Mouse (Mus musculus) lung, adult 18-20 months (tissue): ENCODE results near the gene Ror1.

ENCODE experiments used
- DNase-seq, 2 experiments: peaks; one replicate each; pipeline ENCODE4 v3.0.0; 2022; ENCODE audit warnings: mixed read lengths in 2 of 2

Ror1 gene

GRCm38 (mm10) chr4:100398079-100398478 lies 302.5 kb downstream of the Ror1 start:
- DNase-seq: no peak

DNA sequence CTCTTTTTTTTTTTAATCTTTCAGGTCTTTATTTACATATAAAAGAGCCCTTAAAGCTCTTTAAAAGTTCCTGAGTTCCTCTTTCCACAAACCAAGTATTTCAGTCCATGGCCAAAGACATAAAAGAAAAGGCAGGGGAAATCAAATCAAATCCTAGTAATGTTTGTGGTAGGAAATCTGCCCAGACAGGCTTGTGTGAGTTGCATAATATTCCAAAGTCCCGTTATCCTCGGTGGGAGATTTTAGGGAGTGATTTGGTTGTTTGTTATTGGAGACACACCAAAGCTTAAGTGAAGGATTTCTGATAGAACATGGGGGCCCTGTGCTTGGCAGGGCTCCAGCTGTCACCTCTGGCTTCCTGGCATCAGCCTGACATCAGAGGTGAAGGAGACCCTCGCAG lies 305.5 kb downstream of the Ror1 start:
- DNase-seq: no peak

DNA sequence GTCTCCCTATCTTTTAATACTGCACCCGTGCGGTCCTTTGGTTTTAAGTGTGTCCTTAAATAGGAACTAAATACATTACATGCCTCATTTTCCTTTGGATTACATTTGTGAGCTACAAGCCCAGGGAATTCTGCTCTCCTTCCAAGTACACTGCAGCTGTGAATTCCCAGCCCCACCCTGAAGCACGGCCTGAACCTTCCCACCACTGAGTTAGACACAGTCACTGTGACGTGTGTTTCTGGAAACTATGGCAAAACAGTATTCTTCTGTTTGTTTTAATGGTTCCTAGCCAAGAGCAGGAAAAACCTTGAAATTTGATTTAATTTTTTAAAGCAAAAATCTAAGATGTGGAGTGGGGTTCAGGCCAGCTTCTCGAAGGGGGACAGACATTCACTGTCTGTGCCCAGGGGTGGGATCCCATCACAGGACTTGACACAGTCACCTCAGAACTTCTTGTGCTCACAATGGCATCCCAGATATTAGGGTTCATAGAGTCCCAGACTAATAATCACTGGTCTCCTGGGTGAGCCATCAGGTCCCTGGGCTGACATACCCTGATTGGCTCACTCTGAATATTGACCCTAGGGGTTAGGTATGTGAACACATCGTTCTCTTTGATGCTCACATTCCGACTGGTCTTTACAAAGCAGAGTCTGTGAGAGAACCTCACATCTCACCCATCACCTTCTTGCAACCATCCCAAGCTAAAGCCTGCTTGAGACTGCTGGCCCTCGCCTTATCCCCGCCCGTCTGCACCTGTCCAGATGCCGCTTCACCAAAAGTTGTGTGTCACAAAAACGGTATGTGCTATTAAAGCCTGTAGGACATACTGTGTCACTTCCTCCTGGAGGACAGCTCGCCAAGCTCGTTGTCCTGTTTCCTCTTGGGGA lies 306.2 kb downstream of the Ror1 start:
- DNase-seq: peak in 1 of 2 experiments; percentile 35

DNA sequence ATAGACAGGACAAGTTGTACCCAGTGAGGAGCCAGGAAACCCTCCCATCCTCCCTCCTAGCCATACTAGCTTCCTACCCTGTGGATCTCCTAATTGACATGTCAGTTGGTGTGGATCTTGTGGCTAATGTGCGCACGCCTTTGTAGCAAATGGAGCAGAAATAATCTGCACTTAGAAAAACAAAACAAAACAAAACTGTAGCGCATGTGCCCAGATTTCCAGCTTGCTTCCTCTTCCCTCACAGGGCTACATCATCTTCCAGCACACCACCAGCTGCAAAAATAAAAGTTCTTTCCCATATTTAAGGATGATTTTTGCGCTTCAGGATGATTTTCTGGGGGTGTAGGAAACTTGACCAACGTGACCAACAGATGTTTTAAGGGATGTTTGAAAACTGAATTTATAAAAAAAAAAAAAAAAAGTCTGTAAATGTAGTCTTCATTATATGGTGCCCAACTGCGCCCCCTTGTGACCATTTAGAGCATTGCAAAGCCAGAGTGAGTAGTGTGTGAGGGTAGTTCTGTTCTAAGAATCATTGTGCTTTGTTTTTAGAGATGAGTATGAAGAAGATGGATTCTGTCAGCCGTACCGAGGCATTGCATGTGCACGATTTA lies 311.8 kb downstream of the Ror1 start:
- peak; percentile 65 to 67 for DNase-seq

GRCm38 (mm10) chr4:100409521-100409920 lies 313.9 kb downstream of the Ror1 start:
- no peak for DNase-seq

DNA sequence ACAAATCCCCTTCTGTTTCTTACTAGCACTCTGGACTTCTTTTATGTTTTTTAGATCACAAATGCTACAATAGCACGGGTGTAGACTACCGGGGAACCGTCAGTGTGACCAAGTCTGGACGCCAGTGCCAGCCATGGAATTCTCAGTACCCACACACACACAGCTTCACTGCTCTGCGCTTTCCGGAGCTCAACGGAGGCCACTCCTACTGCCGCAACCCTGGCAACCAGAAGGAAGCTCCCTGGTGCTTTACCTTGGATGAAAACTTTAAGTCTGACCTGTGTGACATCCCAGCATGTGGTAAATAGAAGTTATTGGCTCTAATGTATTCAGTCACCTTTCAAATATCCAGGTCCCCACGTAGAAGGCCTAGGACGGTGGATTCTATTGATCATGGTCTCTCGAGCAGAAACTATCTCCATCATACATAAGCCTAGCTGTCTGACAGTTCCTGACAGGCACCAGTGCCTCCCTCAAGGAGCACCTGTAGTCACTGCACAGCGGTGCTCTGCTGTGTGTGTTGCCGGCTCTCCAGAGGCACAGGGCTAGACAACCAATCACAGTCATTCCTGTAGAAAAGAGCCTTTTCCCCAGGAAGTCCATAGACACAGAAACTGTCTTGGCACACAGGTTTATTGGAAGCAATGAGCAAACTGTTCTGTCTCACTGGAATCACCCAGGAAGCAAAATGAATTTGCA lies 316.4 kb downstream of the Ror1 start:
- no peak for DNase-seq

- no peak for DNase-seq
Observed at GRCm38 (mm10) chr4:100422756-100423155, 327.2 kb downstream of the Ror1 start.

- DNase-seq: no peak
Observed at GRCm38 (mm10) chr4:100426101-100426500, 330.5 kb downstream of the Ror1 start.

GRCm38 (mm10) chr4:100429371-100429900 lies 333.8 kb downstream of the Ror1 start:
- DNase-seq: peak in 1 of 2 experiments; percentile 16

DNA sequence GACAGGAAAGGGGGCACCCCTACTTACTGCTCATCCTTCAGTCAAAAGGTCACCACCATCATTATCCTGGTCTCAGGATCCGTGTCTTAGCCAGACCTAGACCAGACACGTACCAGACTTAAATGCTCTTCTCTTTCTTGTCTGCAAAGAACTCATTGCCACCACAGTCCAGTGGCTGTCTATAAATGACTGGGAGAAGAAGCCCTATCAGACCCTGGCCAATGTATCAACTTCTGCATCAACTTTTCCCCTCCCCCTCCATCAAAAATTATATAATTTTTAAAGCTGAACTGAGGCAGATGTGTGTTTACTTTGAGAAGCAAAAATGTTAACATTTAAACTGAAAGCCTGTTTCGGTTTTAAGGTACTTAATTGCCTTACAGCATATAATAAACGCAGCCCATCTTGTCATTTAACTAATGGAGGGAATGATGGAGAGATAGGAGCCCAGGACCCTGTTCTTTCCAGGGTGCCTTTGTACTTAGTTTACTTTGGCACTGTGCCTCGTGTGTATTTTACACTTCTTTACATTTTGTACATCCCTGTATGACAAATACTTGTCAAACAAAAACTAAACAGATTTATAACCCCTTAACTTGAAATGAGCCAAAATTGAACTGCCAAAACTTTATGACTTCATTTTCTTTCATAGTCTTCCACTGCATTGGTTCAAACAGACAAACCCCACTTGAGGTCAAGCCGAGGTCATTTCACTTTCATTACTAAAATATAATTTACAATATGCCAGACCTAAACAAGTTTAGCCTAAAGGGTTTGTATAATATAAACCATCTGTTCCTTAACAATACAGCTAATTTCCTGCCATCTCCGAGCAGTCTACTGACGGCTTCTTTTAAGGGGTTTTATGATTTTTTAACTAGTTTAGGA lies 339.9 kb downstream of the Ror1 start:
- DNase-seq: no peak

- no peak for DNase-seq
Observed at GRCm38 (mm10) chr4:100436169-100436547, 340.6 kb downstream of the Ror1 start.

DNA sequence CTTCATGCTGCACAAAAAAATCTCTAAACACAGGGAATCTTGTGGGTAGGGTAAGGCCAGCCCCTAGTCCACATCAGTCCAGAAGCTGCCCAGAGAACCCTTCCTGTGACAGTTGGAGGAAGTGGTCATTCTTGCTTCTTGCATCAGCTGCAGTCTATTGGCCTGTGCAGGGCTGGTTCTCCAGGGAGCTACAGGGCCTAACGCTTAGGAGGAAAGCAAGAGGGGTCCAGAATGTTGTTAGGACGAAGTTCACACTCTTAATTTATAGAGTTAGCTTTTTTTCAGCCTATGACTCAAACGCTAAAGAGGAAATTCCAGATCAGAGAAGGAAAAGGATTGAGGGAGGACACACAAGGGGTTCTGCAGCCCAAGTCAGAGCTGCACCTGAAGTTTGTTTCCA lies 351.3 kb downstream of the Ror1 start:
- DNase-seq: no peak

DNA sequence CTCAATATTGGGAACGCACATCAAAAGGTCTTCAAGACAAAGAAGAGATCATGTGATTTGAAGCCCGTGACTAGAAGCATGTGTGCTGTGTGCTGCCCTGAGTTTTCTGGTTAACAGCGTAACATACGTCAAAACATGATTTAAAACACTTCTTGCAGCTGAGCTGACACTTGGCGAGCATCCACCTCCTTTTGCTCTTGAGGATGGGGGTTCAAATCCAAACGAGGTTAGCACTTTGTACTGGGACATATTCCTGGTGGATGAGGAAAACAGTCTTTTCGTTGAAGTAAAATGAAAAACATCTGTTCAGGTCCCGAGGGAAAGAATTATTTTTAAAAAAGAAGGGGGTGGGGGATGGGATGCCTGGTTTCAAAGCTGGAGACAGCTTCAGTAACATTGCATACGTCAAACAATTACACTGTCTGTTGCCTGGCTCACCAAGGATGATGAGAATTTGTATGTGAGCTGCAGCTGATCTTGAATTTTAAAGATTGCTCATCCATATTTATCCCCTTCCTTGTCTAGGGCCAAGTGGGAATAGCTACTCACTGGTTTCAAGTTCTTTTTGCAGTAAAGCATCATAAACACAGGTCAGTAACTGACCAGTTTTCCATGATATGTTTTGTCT lies 367.0 kb downstream of the Ror1 start:
- DNase-seq: no peak

- peak; percentile 67 to 75 for DNase-seq
Observed at GRCm38 (mm10) chr4:100478592-100479321, 383.2 kb downstream of the Ror1 start, which contains the start of gene Ube2u. Gene Ube2u, plus strand, starts transcription at chr4:100478849.

DNA sequence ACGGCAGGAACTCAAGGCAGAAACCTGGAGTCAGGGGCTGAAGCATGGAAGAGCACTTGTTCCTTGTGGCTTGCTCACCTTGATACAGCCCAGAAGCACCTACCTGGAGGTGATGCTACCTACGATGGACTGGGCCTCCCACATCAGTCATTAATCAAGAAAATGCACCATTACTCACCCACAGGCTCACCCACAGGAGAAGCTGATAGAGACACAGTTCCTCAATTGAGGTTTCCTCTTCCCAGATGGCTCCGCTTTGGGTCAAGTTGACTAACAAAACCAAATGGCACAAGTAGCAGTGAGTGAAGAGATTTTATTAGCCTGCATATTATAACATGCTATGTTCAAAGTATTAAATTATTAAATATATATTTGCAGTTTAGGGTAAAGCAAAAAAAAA lies 392.9 kb downstream of the Ror1 start:
- DNase-seq: no peak
